Mouse (Mus musculus): ENCODE measurements around the gene Gna14.

- no peak for TF ChIP-seq CTCF (IDR thresholded peaks at IDR 0.05; ENCODE audit: borderline replicate concordance, control insufficient read depth, extremely low read depth, insufficient read depth, low read length, poor library complexity)
- no peak for TF ChIP-seq POLR2A (IDR thresholded peaks at IDR 0.05; ENCODE audit: control insufficient read depth, extremely low read depth, insufficient read depth, low read length, poor library complexity)
Observed at GRCm38 (mm10) chr19:16477314-16477946, 41.9 kb downstream of the Gna14 start.
